Mouse (Mus musculus): ENCODE results near the gene Dtx2.

- TF ChIP-seq HCFC1 (IDR thresholded peaks at IDR 0.05; ENCODE audit: low read depth, low read length) (no peak), NELFE (IDR thresholded peaks at IDR 0.05; ENCODE audit: low read depth, low read length) (no peak), MXI1 (IDR thresholded peaks at IDR 0.05; ENCODE audit: low read depth, low read length) (no peak), CTCF (conservative IDR thresholded peaks at IDR 0.05 in 1 of 2, IDR thresholded peaks at IDR 0.05 in 1 of 2; ENCODE audit: low read depth in 2 of 2, low read length in 2 of 2) (no peak), CHD2 (IDR thresholded peaks at IDR 0.05; ENCODE audit: low read length) (no peak), TCF12 (IDR thresholded peaks at IDR 0.05; ENCODE audit: low read depth, low read length) (no peak), JUND (conservative IDR thresholded peaks at IDR 0.05; ENCODE audit: low read depth, low read length) (no peak), ZNF384 (IDR thresholded peaks at IDR 0.05; ENCODE audit: low read depth, low read length) (no peak), MAX (IDR thresholded peaks at IDR 0.05; ENCODE audit: low read length) (no peak), EP300 (IDR thresholded peaks at IDR 0.05; ENCODE audit: low read length) (no peak), POLR2A (IDR thresholded peaks at IDR 0.05; ENCODE audit: low read depth, low read length) (no peak), ELF1 (IDR thresholded peaks at IDR 0.05; ENCODE audit: low read depth, low read length) (no peak)
Observed at GRCm38 (mm10) chr5:136073051-136073450, 78.5 kb downstream of the Dtx2 start.

All from CH12.LX (cell line).